Mouse (Mus musculus) myocyte (in vitro differentiated cells): Measurements from ENCODE around the gene Mocs2.

Source experiments
- POLR2A ChIP-seq: IDR thresholded peaks from one replicate; pipeline ENCODE4 v1.6.1; 2011; ENCODE audit warnings: low read depth, mild to moderate bottlenecking, control low read depth, moderate library complexity; ENCODE audit not compliant: insufficient read length
- REST ChIP-seq: IDR thresholded peaks from one replicate; pipeline ENCODE4 v1.6.1; 2011; ENCODE audit warnings: mild to moderate bottlenecking, control low read depth, moderate library complexity; ENCODE audit not compliant: insufficient read depth, insufficient read length
- SRF ChIP-seq: IDR thresholded peaks from one replicate; pipeline ENCODE4 v1.6.1; 2011; ENCODE audit warnings: low read depth; ENCODE audit not compliant: control insufficient read depth, insufficient read length

DNA sequence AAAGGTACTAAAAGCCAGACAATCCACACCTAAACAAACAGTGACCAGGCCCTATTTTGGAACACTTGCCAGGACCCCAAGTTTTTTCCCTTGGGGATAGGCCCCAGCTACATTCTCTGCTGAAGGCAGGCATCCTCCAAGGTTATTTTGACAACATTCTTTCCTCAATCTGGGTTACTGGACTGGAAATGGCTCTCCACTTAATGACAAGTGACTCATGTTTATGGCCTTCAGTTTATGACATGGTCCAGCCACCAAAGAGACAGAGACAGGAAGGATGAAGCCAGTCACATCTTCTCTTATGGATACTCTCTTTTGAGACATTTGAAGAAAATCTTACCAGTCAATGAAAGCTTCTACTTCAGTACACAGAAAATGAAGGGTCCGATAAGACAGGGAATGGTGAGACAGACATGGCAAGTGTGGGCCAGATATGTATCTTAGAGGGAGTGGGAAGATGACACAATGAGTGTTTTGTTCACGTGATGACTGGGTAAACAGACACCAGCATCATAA lies 58.0 kb downstream of the Mocs2 start:
- TF ChIP-seq REST: no peak
- no peak for TF ChIP-seq SRF
- TF ChIP-seq POLR2A: no peak
